Mouse (Mus musculus): Measurements from ENCODE around the gene Sema4b. TPM values are rescaled to one million over a fixed set of nuclear protein-coding genes. Genes with fewer than 3 reads are reported as not detected.
A peak's percentile ranks its signal among the peaks of the same experiment; 100 is the strongest.

Sema4b gene
- total and polyA plus RNA-seq, 2 experiments from 2014 or later = 11.7 to 17.5 TPM

- Histone ChIP-seq H3K9me3 (replicated peaks; ENCODE audit: control insufficient read depth, low read length) (peaks cover 6% of the 10 kb centered on the region; the same call in 1 of the 2 replicates), H3K27ac (ENCODE audit: low read depth) (peak overlapping the region; percentile 85), H3K27me3 (ENCODE audit: control insufficient read depth, insufficient read depth, low read length) (no peaks in the 10 kb centered on the region), H3K36me3 (replicated peaks; ENCODE audit: control insufficient read depth, insufficient read depth, low read length) (peaks cover 37% of the 10 kb centered on the region), H3K9ac (replicated peaks; ENCODE audit: low read depth, low read length) (peak overlapping the region; percentile 56), H3K4me3 (ENCODE audit: low read depth, low read length) (peak overlapping the region; percentile 73), H3K4me1 (ENCODE audit: control insufficient read depth, insufficient read depth) (peaks cover 23% of the 10 kb centered on the region), H3K4me2 (ENCODE audit: low read depth, low read length) (peak overlapping the region; percentile 83)
- TF ChIP-seq EP300 (IDR thresholded peaks at IDR 0.05; ENCODE audit: low read depth) (no peak), CTCF (IDR thresholded peaks at IDR 0.05; ENCODE audit: low read depth) (no peak)
- under 1% methylated on average over 23 of the region's 23 CpGs for WGBS
- peak; percentile 66 for ATAC-seq (ENCODE audit: insufficient read depth, low read depth)
- DNase-seq (ENCODE audit: low spot score) = peak; percentile 42
These were observed 83.2 kb downstream of the Sema4b start for GRCm38 (mm10) chr7:80269751-80270255.

GRCm38 (mm10) chr7:80273456-80273855 is 86.8 kb downstream of the Sema4b start:
- no peak for ATAC-seq (ENCODE audit: insufficient read depth, low read depth)
- H3K4me1 ChIP-seq (ENCODE audit: control insufficient read depth, insufficient read depth) = peaks cover 21% of the 10 kb centered on the region

More at GRCm38 (mm10) chr7:80273456-80273855, 86.8 kb downstream of the Sema4b start:
- Histone ChIP-seq H3K4me3 (ENCODE audit: low read depth, low read length) (no peak overlapping the region), H3K9me3 (replicated peaks; ENCODE audit: control insufficient read depth, low read length) (peaks cover 11% of the 10 kb centered on the region; the same call in 1 of the 2 replicates), H3K36me3 (replicated peaks; ENCODE audit: control insufficient read depth, insufficient read depth, low read length) (peaks cover 49% of the 10 kb centered on the region), H3K27me3 (ENCODE audit: control insufficient read depth, insufficient read depth, low read length) (no peaks in the 10 kb centered on the region), H3K9ac (replicated peaks; ENCODE audit: low read depth, low read length) (no peak overlapping the region), H3K4me2 (ENCODE audit: low read depth, low read length) (no peak overlapping the region), H3K27ac (ENCODE audit: low read depth) (no peak overlapping the region)
- no peak for DNase-seq (ENCODE audit: low spot score)
- 79% methylated on average over 2 of the region's 2 CpGs for WGBS
- TF ChIP-seq EP300 (IDR thresholded peaks at IDR 0.05; ENCODE audit: low read depth) (no peak), CTCF (IDR thresholded peaks at IDR 0.05; ENCODE audit: low read depth) (no peak)

Other genes with a start within 250 kb of the Sema4b start
- 25.5 and 29.7 TPM in 2 replicates for gene Zfp710, start 162.0 kb upstream of the Sema4b start, total RNA-seq (2014; rRNA removed; ENCODE audit: low replicate concordance)
- 7.5 TPM in 2 replicates for gene Zfp710, start 162.0 kb upstream of the Sema4b start, polyA plus RNA-seq (2015; fragmentation: Nextera tagmentation; extraction: Ambion mirVana)
- gene Idh2, start 71.4 kb upstream of the Sema4b start, total RNA-seq (2014; rRNA removed; ENCODE audit: low replicate concordance) = 3,422 and 3,660 TPM in 2 replicates
- gene Idh2, start 71.4 kb upstream of the Sema4b start, polyA plus RNA-seq (2015; fragmentation: Nextera tagmentation; extraction: Ambion mirVana) = 2,757 and 2,826 TPM in 2 replicates
- gene Cib1, start 46.0 kb downstream of the Sema4b start, total RNA-seq (2014; rRNA removed; ENCODE audit: low replicate concordance) = 26.0 and 27.2 TPM in 2 replicates
- gene Cib1, start 46.0 kb downstream of the Sema4b start, polyA plus RNA-seq (2015; fragmentation: Nextera tagmentation; extraction: Ambion mirVana) = 57.2 and 57.4 TPM in 2 replicates
- 2.5 and 5.5 TPM in 2 replicates for gene Gdpgp1, start 46.0 kb downstream of the Sema4b start, total RNA-seq (2014; rRNA removed; ENCODE audit: low replicate concordance)
- 2.0 and 2.3 TPM in 2 replicates for gene Gdpgp1, start 46.0 kb downstream of the Sema4b start, polyA plus RNA-seq (2015; fragmentation: Nextera tagmentation; extraction: Ambion mirVana)
- gene Ttll13, start 59.5 kb downstream of the Sema4b start, total RNA-seq (2014; rRNA removed; ENCODE audit: low replicate concordance) = 0.35 TPM in 1 of 2 replicates, not detected in the other
- gene Ttll13, start 59.5 kb downstream of the Sema4b start, polyA plus RNA-seq (2015; fragmentation: Nextera tagmentation; extraction: Ambion mirVana) = 0.51 and 0.98 TPM in 2 replicates
- gene Ngrn, start 74.4 kb downstream of the Sema4b start, total RNA-seq (2014; rRNA removed; ENCODE audit: low replicate concordance) = 14.0 and 29.4 TPM in 2 replicates
- gene Ngrn, start 74.4 kb downstream of the Sema4b start, polyA plus RNA-seq (2015; fragmentation: Nextera tagmentation; extraction: Ambion mirVana) = 35.8 and 40.5 TPM in 2 replicates
- 8.0 and 8.7 TPM in 2 replicates for gene Vps33b, start 82.8 kb downstream of the Sema4b start, total RNA-seq (2014; rRNA removed; ENCODE audit: low replicate concordance)
- 3.6 and 3.9 TPM in 2 replicates for gene Vps33b, start 82.8 kb downstream of the Sema4b start, polyA plus RNA-seq (2015; fragmentation: Nextera tagmentation; extraction: Ambion mirVana)
- gene Prc1, start 107.6 kb downstream of the Sema4b start, total RNA-seq (2014; rRNA removed; ENCODE audit: low replicate concordance) = 59.9 and 98.0 TPM in 2 replicates
- gene Prc1, start 107.6 kb downstream of the Sema4b start, polyA plus RNA-seq (2015; fragmentation: Nextera tagmentation; extraction: Ambion mirVana) = 46.1 and 49.4 TPM in 2 replicates
- 3.7 and 7.6 TPM in 2 replicates for gene Rccd1, start 137.6 kb downstream of the Sema4b start, total RNA-seq (2014; rRNA removed; ENCODE audit: low replicate concordance)
- 2.9 and 3.1 TPM in 2 replicates for gene Rccd1, start 137.6 kb downstream of the Sema4b start, polyA plus RNA-seq (2015; fragmentation: Nextera tagmentation; extraction: Ambion mirVana)
- gene Unc45a, start 154.2 kb downstream of the Sema4b start, total RNA-seq (2014; rRNA removed; ENCODE audit: low replicate concordance) = 21.6 and 44.5 TPM in 2 replicates
- gene Unc45a, start 154.2 kb downstream of the Sema4b start, polyA plus RNA-seq (2015; fragmentation: Nextera tagmentation; extraction: Ambion mirVana) = 11.0 and 12.5 TPM in 2 replicates
- gene Hddc3, start 156.3 kb downstream of the Sema4b start, total RNA-seq (2014; rRNA removed; ENCODE audit: low replicate concordance) = 19.8 and 28.5 TPM in 2 replicates
- gene Hddc3, start 156.3 kb downstream of the Sema4b start, polyA plus RNA-seq (2015; fragmentation: Nextera tagmentation; extraction: Ambion mirVana) = 14.5 and 17.8 TPM in 2 replicates
- 30.2 and 55.2 TPM in 2 replicates for gene Man2a2, start 184.5 kb downstream of the Sema4b start, total RNA-seq (2014; rRNA removed; ENCODE audit: low replicate concordance)
- 7.2 and 7.7 TPM in 2 replicates for gene Man2a2, start 184.5 kb downstream of the Sema4b start, polyA plus RNA-seq (2015; fragmentation: Nextera tagmentation; extraction: Ambion mirVana)
- 13.5 and 23.1 TPM in 2 replicates for gene Fes, start 201.1 kb downstream of the Sema4b start, total RNA-seq (2014; rRNA removed; ENCODE audit: low replicate concordance)
- gene Fes, start 201.1 kb downstream of the Sema4b start, polyA plus RNA-seq (2015; fragmentation: Nextera tagmentation; extraction: Ambion mirVana) = 9.2 and 9.7 TPM in 2 replicates
- 67.6 and 79.0 TPM in 2 replicates for gene Furin, start 218.6 kb downstream of the Sema4b start, total RNA-seq (2014; rRNA removed; ENCODE audit: low replicate concordance)
- gene Furin, start 218.6 kb downstream of the Sema4b start, polyA plus RNA-seq (2015; fragmentation: Nextera tagmentation; extraction: Ambion mirVana) = 16.9 and 18.9 TPM in 2 replicates

All from heart, postnatal 0 days (tissue).